Mouse (Mus musculus) midbrain, postnatal 0 days (tissue): ENCODE data around the gene Prdm8. TPM values are rescaled to one million over a fixed set of nuclear protein-coding genes. Genes with fewer than 3 reads are reported as not detected.

Experiments
- ATAC-seq: fragments of 200-750 bp; cut with Nextera tagmentation; 2 replicates; pipeline ENCODE4 v1.8.0; 2017; ENCODE audit warnings: moderate number of reproducible peaks, mild to moderate bottlenecking, moderate TSS enrichment, moderate library complexity; ENCODE audit not compliant: low FRiP score
- DNase-seq: peaks from one replicate; pipeline ENCODE4 v3.0.0-alpha.2; 2015; ENCODE audit warnings: low spot score
- H3K27ac ChIP-seq: fragments of 300-500 bp; sonication (generic); 2 replicates; pipeline ENCODE4 v1.5.1; 2014; ENCODE audit warnings: low read depth, mild to moderate bottlenecking, low read length, mixed read lengths
- H3K27me3 ChIP-seq: fragments of 300-500 bp; sonication (generic); 2 replicates; pipeline ENCODE4 v1.6.1; 2014; ENCODE audit warnings: low read length, control low read depth, mixed read lengths; ENCODE audit not compliant: insufficient read depth
- H3K36me3 ChIP-seq: fragments of 300-500 bp; sonication (generic); 2 replicates; pipeline ENCODE4 v1.6.1; 2014; ENCODE audit warnings: low read length, control low read depth, mixed read lengths; ENCODE audit not compliant: insufficient read depth
- H3K4me1 ChIP-seq: fragments of 300-500 bp; sonication (generic); 2 replicates; pipeline ENCODE4 v1.6.1; 2014; ENCODE audit warnings: mild to moderate bottlenecking, control low read depth, antibody characterized with exemption, low read length, mixed read lengths; ENCODE audit not compliant: insufficient read depth
- H3K4me2 ChIP-seq: fragments of 300-500 bp; sonication (generic); 2 replicates; pipeline ENCODE4 v1.6.1; 2014; ENCODE audit warnings: low read depth, mild to moderate bottlenecking, low read length, mixed read lengths; ENCODE audit not compliant: poor library complexity, severe bottlenecking
- H3K4me3 ChIP-seq: fragments of 300-500 bp; sonication (generic); 2 replicates; pipeline ENCODE4 v1.5.1; 2014; ENCODE audit warnings: low read depth, mild to moderate bottlenecking, low read length, moderate library complexity
- H3K9ac ChIP-seq: fragments of 300-500 bp; sonication (generic); replicated peaks from 2 replicates; pipeline ENCODE4 v1.6.1; 2014; ENCODE audit warnings: mild to moderate bottlenecking, low read length, moderate library complexity, mixed read lengths; ENCODE audit not compliant: poor library complexity, severe bottlenecking
- H3K9me3 ChIP-seq: fragments of 300-500 bp; sonication (generic); 2 replicates; pipeline ENCODE4 v1.6.1; 2016; ENCODE audit warnings: low read length, control low read depth
- CTCF ChIP-seq: IDR thresholded peaks from 2 replicates; pipeline ENCODE4 v1.5.1; 2016; ENCODE audit warnings: antibody characterized with exemption, mild to moderate bottlenecking
- WGBS: fragments of 180-500 bp; shearing (Covaris S2); extraction: QIAGEN DNeasy Blood & Tissue Kit; methylation state at CpG from one replicate; pipeline ENCODE4 v1.1.7; 2014; 5-methylcytosine and 5-hydroxymethylcytosine counted together
- polyA plus RNA-seq: library from polyadenylated mRNA; unstranded; fragments of >200 nt; fragmentation: Nextera tagmentation; extraction: Ambion mirVana; gene quantifications from 2 replicates; pipeline ENCODE4 v1.2.1, GENCODE M21; 2015
- total RNA-seq: library from RNA; depleted of rRNA; stranded (reverse); fragments of >200 nt; gene quantifications from 2 replicates; pipeline ENCODE4 v1.2.3, GENCODE M21; 2014; rRNA removed

Gene Prdm8
- total RNA-seq (8.5 and 12.8 TPM in 2 replicates), polyA plus RNA-seq (0.56 and 0.62 TPM in 2 replicates)

- H3K9ac ChIP-seq, result 0 out of 2 replicates have a peak within 1 kb of the TSS, but pooled peaks have one; percentile 33
- peak; percentile 91 for ATAC-seq
- TF ChIP-seq CTCF, result peak; percentile 86
- H3K4me2 ChIP-seq, result peak within 1 kb of the TSS; percentile 73
- no peaks in the 10 kb centered on the region for H3K4me1 ChIP-seq
- DNase-seq, result peak; percentile 93
- WGBS, result under 1% methylated on average over 47 of the region's 51 CpGs
- H3K9me3 ChIP-seq, result no peaks in the 10 kb centered on the region
- H3K36me3 ChIP-seq, result no peaks in the 10 kb centered on the region
- H3K4me3 ChIP-seq, result peak within 1 kb of the TSS; percentile 42
- H3K27me3 ChIP-seq, result peaks cover 41% of the 10 kb centered on the region
- H3K27ac ChIP-seq, result no peak within 1 kb of the TSS
Measured at GRCm38 (mm10) chr5:98167180-98167824, at the start of gene Prdm8. Prdm8 (plus strand) TSS chr5:98167198.

- WGBS, result 85% methylated on average over 3 of the region's 3 CpGs
Measured at GRCm38 (mm10) chr5:98127074-98127473, 39.9 kb upstream of the Prdm8 start.

GRCm38 (mm10) chr5:98138545-98139296 is 28.3 kb upstream of the Prdm8 start:
- DNase-seq, result peak; percentile 17
- H3K9ac ChIP-seq, result no peak overlapping the region
- TF ChIP-seq CTCF, result no peak
- H3K9me3 ChIP-seq, result no peaks in the 10 kb centered on the region
- WGBS, result 69% methylated on average over 14 of the region's 14 CpGs
- H3K4me1 ChIP-seq, result no peaks in the 10 kb centered on the region
- no peaks in the 10 kb centered on the region for H3K27me3 ChIP-seq
- no peak for ATAC-seq
- H3K4me2 ChIP-seq, result no peak overlapping the region
- no peak overlapping the region for H3K27ac ChIP-seq
- no peaks in the 10 kb centered on the region for H3K36me3 ChIP-seq
- H3K4me3 ChIP-seq, result no peak overlapping the region

More at GRCm38 (mm10) chr5:98127074-98127473, 39.9 kb upstream of the Prdm8 start:
- H3K27me3 ChIP-seq, result no peaks in the 10 kb centered on the region
- ATAC-seq (no peak), DNase-seq (no peak)
- no peaks in the 10 kb centered on the region for H3K4me1 ChIP-seq
- no peak overlapping the region for H3K4me2 ChIP-seq
- no peaks in the 10 kb centered on the region for H3K36me3 ChIP-seq
- H3K9ac ChIP-seq, result no peak overlapping the region
- H3K27ac ChIP-seq, result no peak overlapping the region
- H3K9me3 ChIP-seq, result no peaks in the 10 kb centered on the region
- H3K4me3 ChIP-seq, result no peak overlapping the region
- TF ChIP-seq CTCF, result no peak

GRCm38 (mm10) chr5:98139297-98139660 is 27.7 kb upstream of the Prdm8 start:
- TF ChIP-seq CTCF, result no peak
- Histone ChIP-seq H3K36me3 (no peaks in the 10 kb centered on the region), H3K4me1 (no peaks in the 10 kb centered on the region), H3K4me3 (no peak overlapping the region), H3K27ac (no peak overlapping the region), H3K9me3 (no peaks in the 10 kb centered on the region), H3K9ac (no peak overlapping the region), H3K4me2 (no peak overlapping the region), H3K27me3 (no peaks in the 10 kb centered on the region)
- 43% methylated on average over 3 of the region's 3 CpGs for WGBS
- ATAC-seq (no peak), DNase-seq (no peak)

GRCm38 (mm10) chr5:98146895-98147294 is 20.1 kb upstream of the Prdm8 start:
- H3K9me3 ChIP-seq, result no peaks in the 10 kb centered on the region
- no peak overlapping the region for H3K4me3 ChIP-seq
- H3K4me2 ChIP-seq, result no peak overlapping the region
- DNase-seq (no peak), ATAC-seq (no peak)
- H3K9ac ChIP-seq, result no peak overlapping the region
- TF ChIP-seq CTCF, result no peak
- WGBS, result 69% methylated on average over 3 of the region's 3 CpGs
- H3K36me3 ChIP-seq, result no peaks in the 10 kb centered on the region
- no peaks in the 10 kb centered on the region for H3K4me1 ChIP-seq
- no peaks in the 10 kb centered on the region for H3K27me3 ChIP-seq
- no peak overlapping the region for H3K27ac ChIP-seq

GRCm38 (mm10) chr5:98166116-98166515 is 882 bp upstream of the Prdm8 start:
- H3K27me3 ChIP-seq, result peaks cover 29% of the 10 kb centered on the region
- WGBS, result 3% methylated on average over 15 of the region's 15 CpGs
- no peaks in the 10 kb centered on the region for H3K9me3 ChIP-seq
- ATAC-seq (no peak; the same call in 1 of the 2 replicates), DNase-seq (peak; percentile 73)
- no peaks in the 10 kb centered on the region for H3K4me1 ChIP-seq
- H3K4me2 ChIP-seq, result no peak overlapping the region
- no peak for TF ChIP-seq CTCF
- no peak overlapping the region for H3K9ac ChIP-seq
- no peak overlapping the region for H3K4me3 ChIP-seq
- H3K36me3 ChIP-seq, result no peaks in the 10 kb centered on the region
- H3K27ac ChIP-seq, result no peak overlapping the region
